Mouse (Mus musculus) E14TG2a.4 (cell line): ENCODE data around the gene Tekt1.
"Not testable (repeated sequence)": the region's sequence is repeated elsewhere in the genome, so short reads cannot be mapped to it uniquely, and the experiment has no call there.

Experiments used
- H3K27me3 ChIP-seq: 2 replicates; pipeline ENCODE4 v1.6.1; 2014; ENCODE audit warnings: low read length, control low read depth; ENCODE audit not compliant: insufficient read depth
- H3K36me3 ChIP-seq: 2 replicates; pipeline ENCODE4 v1.6.1; 2014; ENCODE audit warnings: low read length, control low read depth; ENCODE audit not compliant: insufficient read depth
- H3K4me1 ChIP-seq: replicated peaks from 2 replicates; pipeline ENCODE4 v1.6.1; 2014; ENCODE audit warnings: low read depth, low read length, control low read depth
- H3K4me3 ChIP-seq: replicated peaks from 2 replicates; pipeline ENCODE4 v1.5.1; 2014; ENCODE audit warnings: mild to moderate bottlenecking, low read length
- H3K9me3 ChIP-seq: 2 replicates; pipeline ENCODE4 v1.6.1; 2014; ENCODE audit warnings: low read length, control low read depth
- CTCF ChIP-seq: conservative IDR thresholded peaks from 2 replicates; pipeline ENCODE4 v1.5.1; 2014; ENCODE audit warnings: low read length
- NANOG ChIP-seq: IDR thresholded peaks from 2 replicates; pipeline ENCODE4 v1.6.1; 2014; ENCODE audit warnings: borderline replicate concordance, low read length, mixed read lengths
- POU5F1 ChIP-seq: IDR thresholded peaks from 2 replicates; pipeline ENCODE4 v1.6.1; 2014; ENCODE audit warnings: low read length, borderline replicate concordance

The Tekt1 gene

GRCm38 (mm10) chr11:72354971-72355728 is 7.1 kb downstream of the Tekt1 start:
- peak overlapping the region; percentile 66 for H3K4me3 ChIP-seq
- H3K27me3 ChIP-seq: no peaks in the 10 kb centered on the region
- peaks cover 27% of the 10 kb centered on the region for H3K36me3 ChIP-seq
- H3K9me3 ChIP-seq: no peaks in the 10 kb centered on the region
- peaks cover 51% of the 10 kb centered on the region for H3K4me1 ChIP-seq
- TF ChIP-seq CTCF (peak; percentile 86), NANOG (no peak)

GRCm38 (mm10) chr11:72353186-72353585 is 9.1 kb downstream of the Tekt1 start:
- no peak overlapping the region for H3K4me3 ChIP-seq
- peaks cover 66% of the 10 kb centered on the region for H3K4me1 ChIP-seq
- TF ChIP-seq POU5F1 (no peak), NANOG (no peak), CTCF (no peak)
- no peaks in the 10 kb centered on the region for H3K27me3 ChIP-seq
- H3K36me3 ChIP-seq: peaks cover 27% of the 10 kb centered on the region
- no peaks in the 10 kb centered on the region for H3K9me3 ChIP-seq

- no peaks in the 10 kb centered on the region for H3K27me3 ChIP-seq
- H3K4me1 ChIP-seq: peaks cover 66% of the 10 kb centered on the region
- H3K36me3 ChIP-seq: peaks cover 27% of the 10 kb centered on the region
- no peak overlapping the region for H3K4me3 ChIP-seq
- TF ChIP-seq POU5F1 (no peak), CTCF (no peak), NANOG (no peak)
- no peaks in the 10 kb centered on the region for H3K9me3 ChIP-seq
Measured at GRCm38 (mm10) chr11:72352272-72352671, 10.0 kb downstream of the Tekt1 start.

- TF ChIP-seq CTCF (no peak), NANOG (no peak), POU5F1 (no peak)
- Histone ChIP-seq H3K9me3 (no peaks in the 10 kb centered on the region), H3K36me3 (peaks cover 44% of the 10 kb centered on the region), H3K4me1 (peaks cover 51% of the 10 kb centered on the region), H3K27me3 (no peaks in the 10 kb centered on the region), H3K4me3 (no peak overlapping the region)
Measured at GRCm38 (mm10) chr11:72349652-72350051, 12.6 kb downstream of the Tekt1 start.

- H3K4me1 ChIP-seq: peaks cover 54% of the 10 kb centered on the region
- H3K4me3 ChIP-seq: no peak overlapping the region
- H3K9me3 ChIP-seq: no peaks in the 10 kb centered on the region
- no peaks in the 10 kb centered on the region for H3K27me3 ChIP-seq
- H3K36me3 ChIP-seq: peaks cover 39% of the 10 kb centered on the region
- TF ChIP-seq NANOG (no peak), POU5F1 (no peak), CTCF (no peak)
Measured at GRCm38 (mm10) chr11:72349016-72349415, 13.2 kb downstream of the Tekt1 start.

- Histone ChIP-seq H3K9me3 (no peaks in the 10 kb centered on the region), H3K4me1 (peaks cover 55% of the 10 kb centered on the region), H3K4me3 (no peak overlapping the region), H3K36me3 (peaks cover 38% of the 10 kb centered on the region), H3K27me3 (no peaks in the 10 kb centered on the region)
- TF ChIP-seq CTCF: no peak
Measured at GRCm38 (mm10) chr11:72348563-72348962, 13.7 kb downstream of the Tekt1 start.

- peaks cover 44% of the 10 kb centered on the region for H3K4me1 ChIP-seq
- TF ChIP-seq CTCF (no peak), NANOG (no peak), POU5F1 (no peak)
- peaks cover 21% of the 10 kb centered on the region; the same call in 1 of the 2 replicates for H3K36me3 ChIP-seq
- no peaks in the 10 kb centered on the region for H3K9me3 ChIP-seq
- H3K4me3 ChIP-seq: peak overlapping the region; percentile 14; the same call in 1 of the 2 replicates
- H3K27me3 ChIP-seq: no peaks in the 10 kb centered on the region
Measured at GRCm38 (mm10) chr11:72344486-72344885, 17.8 kb downstream of the Tekt1 start.

GRCm38 (mm10) chr11:72343904-72344303 is 18.3 kb downstream of the Tekt1 start:
- H3K36me3 ChIP-seq: peaks cover 21% of the 10 kb centered on the region; the same call in 1 of the 2 replicates
- TF ChIP-seq CTCF (peak; percentile 74), POU5F1 (no peak)
- no peaks in the 10 kb centered on the region for H3K9me3 ChIP-seq
- peaks cover 38% of the 10 kb centered on the region for H3K4me1 ChIP-seq
- H3K4me3 ChIP-seq: 0 out of 2 replicates have a peak overlapping the region, but pooled peaks have one; percentile 14
- no peaks in the 10 kb centered on the region for H3K27me3 ChIP-seq

- not testable (repeated sequence) for H3K27me3 ChIP-seq, H3K9me3 ChIP-seq, H3K4me3 ChIP-seq
- peaks cover 32% of the 10 kb centered on the region for H3K4me1 ChIP-seq
- peaks cover 21% of the 10 kb centered on the region; the same call in 1 of the 2 replicates for H3K36me3 ChIP-seq
Measured at GRCm38 (mm10) chr11:72343238-72343625, 19.0 kb downstream of the Tekt1 start.
